8 mouse cellular contexts compared by ENCODE assay signal in the genomic region with DNA sequence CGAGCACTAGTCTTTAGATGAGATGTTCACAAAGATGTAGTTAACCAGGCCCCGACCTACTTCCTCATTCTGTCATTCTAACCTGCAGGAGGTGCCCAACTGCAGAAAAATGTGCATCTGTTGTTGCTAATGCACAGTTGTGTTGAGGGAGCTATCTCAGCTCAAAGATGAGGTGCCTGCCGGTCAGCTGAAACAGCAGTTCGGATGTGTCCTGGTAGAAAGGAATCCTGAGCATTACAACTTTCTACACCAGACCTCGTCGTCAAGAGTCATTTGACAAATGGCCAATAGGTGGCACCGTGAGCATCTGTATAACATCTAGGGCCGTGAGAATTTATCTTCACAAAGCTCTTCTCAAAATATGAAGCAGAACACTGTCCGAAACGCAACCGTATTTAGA. TPM values are rescaled to one million over a fixed set of nuclear protein-coding genes. Genes with fewer than 3 reads are reported as not detected.
A peak's percentile ranks its signal among the peaks of the same experiment; 100 is the strongest.
DNase-seq lines count a peak whose midpoint lies in the region; ATAC-seq and TF ChIP-seq lines count a peak whose summit lies in the region.
"Had no signal": no experiment of that assay in that cellular context is flagged by ENCODE, and none has a peak within 500 bp of the region (broad histone marks: within the 10 kb centered on the region; RNA-seq: fewer than 3 reads in every experiment).

No protein-coding gene starts in this region.

- intact Hi-C loops in left cerebral cortex, postnatal 4 days (cut with DNase I): no loop called here

- no peaks in the 10 kb centered on the region for H3K9me3 ChIP-seq in hindbrain, postnatal 0 days (ENCODE audit: low read length)
- H3K9me3 ChIP-seq: neural tube, embryonic 13.5 days had no signal

- H3K4me2 ChIP-seq in hindbrain, postnatal 0 days (ENCODE audit: low read depth, low read length): no peak overlapping the region
- H3K4me2 ChIP-seq: neural tube, embryonic 13.5 days had no signal

- TF ChIP-seq CTCF in hindbrain, postnatal 0 days (IDR thresholded peaks at IDR 0.05; ENCODE audit: low read depth): peak; percentile 79

- H3K36me3 ChIP-seq in hindbrain, postnatal 0 days (ENCODE audit: insufficient read depth, low read length): no peaks in the 10 kb centered on the region
- H3K36me3 ChIP-seq: neural tube, embryonic 13.5 days had no signal

- H3K4me1 ChIP-seq in hindbrain, postnatal 0 days (ENCODE audit: insufficient read depth, low read length): no peaks in the 10 kb centered on the region

- H3K9ac ChIP-seq in hindbrain, postnatal 0 days (replicated peaks; ENCODE audit: low read length): no peak overlapping the region
- H3K9ac ChIP-seq: neural tube, embryonic 13.5 days had no signal

- WGBS in hindbrain, postnatal 0 days: 22% methylated on average over 11 of the region's 11 CpGs

- H3K27me3 ChIP-seq in hindbrain, postnatal 0 days (ENCODE audit: insufficient read depth, low read length): no peaks in the 10 kb centered on the region
- H3K27me3 ChIP-seq: neural tube, embryonic 13.5 days had no signal

- H3K27ac ChIP-seq in hindbrain, postnatal 0 days: no peak overlapping the region
- H3K27ac ChIP-seq: neural tube, embryonic 13.5 days had no signal

- ATAC-seq in common myeloid progenitor, adult 5-6 weeks (replicated peaks; ENCODE audit: low read depth, poor library complexity, severe bottlenecking): peak; percentile 78
- ATAC-seq in hindbrain, postnatal 0 days: 0 out of 2 replicates have a peak, but pooled peaks have one; percentile 56

- no peak overlapping the region for H3K4me3 ChIP-seq in hindbrain, postnatal 0 days (ENCODE audit: low read length)
- H3K4me3 ChIP-seq: neural tube, embryonic 13.5 days had no signal

- DNase-seq in ovary, postnatal 14 days (ENCODE audit: low spot score): peak; percentile 29
- DNase-seq in ovary, adult 18-20 months (ENCODE audit: low spot score): no peak
- DNase-seq in ZHBTc4 (ENCODE audit: low read depth, low spot score): peak; percentile 65
- peak; percentile 91 for DNase-seq in hindbrain, postnatal 0 days (ENCODE audit: low spot score)
- peak; percentile 58 for DNase-seq in left cerebral cortex, postnatal 4 days
- peak; percentile 84 for DNase-seq in retina, embryonic 14.5 days (ENCODE audit: low spot score)

RNA-seq across cellular contexts. Expression of gene Llph, which starts 30.4 kb away (rescaled TPM):
- 97.9 and 108 TPM in 2 replicates for total RNA-seq in common myeloid progenitor, adult 5-6 weeks (2017)
- total RNA-seq in hindbrain, postnatal 0 days (2014; rRNA removed): 3.8 and 4.1 TPM in 2 replicates
- 37.0 and 43.3 TPM in 2 replicates for polyA plus RNA-seq in hindbrain, postnatal 0 days (2015; fragmentation: Nextera tagmentation; extraction: Ambion mirVana)
- total RNA-seq in left cerebral cortex, postnatal 4 days (2021): 10 to 100 TPM; 14.1 to 17.2 TPM

RNA-seq across cellular contexts. Expression of gene Irak3, which starts 55.3 kb away (rescaled TPM):
- total RNA-seq in common myeloid progenitor, adult 5-6 weeks (2017): 11.9 and 16.8 TPM in 2 replicates
- 0.11 TPM in 1 of 2 replicates, not detected in the other for total RNA-seq in hindbrain, postnatal 0 days (2014; rRNA removed)
- 0.32 and 0.41 TPM in 2 replicates for polyA plus RNA-seq in hindbrain, postnatal 0 days (2015; fragmentation: Nextera tagmentation; extraction: Ambion mirVana)
- total RNA-seq in left cerebral cortex, postnatal 4 days (2021): under 1 TPM; 0.44 to 0.52 TPM

RNA-seq across cellular contexts. Expression of gene Tmbim4, which starts 55.8 kb away (rescaled TPM):
- 97.8 and 138 TPM in 2 replicates for total RNA-seq in common myeloid progenitor, adult 5-6 weeks (2017)
- 67.6 and 92.7 TPM in 2 replicates for total RNA-seq in hindbrain, postnatal 0 days (2014; rRNA removed)
- polyA plus RNA-seq in hindbrain, postnatal 0 days (2015; fragmentation: Nextera tagmentation; extraction: Ambion mirVana): 140 and 143 TPM in 2 replicates
- 10 to 100 TPM; 41.2 to 46.1 TPM for total RNA-seq in left cerebral cortex, postnatal 4 days (2021)
